Mouse (Mus musculus): ENCODE results near the gene Pde4c. TPM values are rescaled to one million over a fixed set of nuclear protein-coding genes. Genes with fewer than 3 reads are reported as not detected.
A peak's percentile ranks its signal among the peaks of the same experiment; 100 is the strongest.

Gene Pde4c
- total and polyA plus RNA-seq, 3 experiments = 0.65 to 3.0 TPM; not detected in 1

DNA sequence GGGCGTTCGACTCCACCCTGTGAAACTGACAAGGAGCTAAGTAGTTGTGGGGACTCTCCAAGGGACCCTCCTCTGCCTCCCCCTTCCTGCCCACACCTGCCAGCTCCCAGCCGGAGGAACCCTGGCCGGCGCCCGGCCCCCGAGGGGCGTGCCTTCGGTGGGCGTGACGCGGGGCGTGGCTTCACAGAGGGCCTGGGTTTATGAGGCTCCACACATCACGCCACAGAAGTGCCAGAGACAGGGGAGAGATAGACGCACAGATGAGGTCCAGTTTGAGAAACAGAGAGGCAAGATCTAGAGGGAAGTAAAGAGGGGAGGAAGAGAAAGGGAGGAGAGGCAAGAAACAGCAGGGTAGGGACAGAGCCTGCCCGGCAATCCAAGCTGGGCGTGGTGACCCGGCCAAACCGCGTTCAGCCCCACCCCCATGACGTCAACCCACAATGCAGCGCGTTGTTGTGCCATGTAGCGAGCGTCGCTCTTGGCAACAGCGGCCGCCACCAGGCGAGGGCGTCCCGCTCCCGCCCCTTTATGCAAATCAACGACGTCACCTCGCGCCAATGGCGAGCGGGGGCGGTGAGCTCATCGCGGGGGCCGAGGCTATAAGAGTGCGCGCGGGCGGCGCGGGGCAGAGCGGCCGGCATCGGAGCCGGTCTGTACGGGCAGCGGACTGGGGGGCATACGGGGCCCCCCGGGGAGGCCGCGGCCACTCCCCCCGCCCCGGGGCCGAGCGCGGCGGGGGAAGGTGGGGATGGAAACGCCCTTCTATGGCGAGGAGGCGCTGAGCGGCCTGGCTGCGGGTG is 25.0 kb upstream of the Pde4c start, which contains the start of gene Jund (continued):
- TF ChIP-seq CHD1 (IDR thresholded peaks at IDR 0.05; ENCODE audit: low read depth, low read length) (no peak), UBTF (IDR thresholded peaks at IDR 0.05; ENCODE audit: borderline replicate concordance, insufficient read depth, low read depth, low read length) (no peak), ZC3H11A (IDR thresholded peaks at IDR 0.05; ENCODE audit: low read depth, low read length) (no peak), CTCF (IDR thresholded peaks at IDR 0.05 in 2 of 3, conservative IDR thresholded peaks at IDR 0.05 in 1 of 3; ENCODE audit: control insufficient read depth in 1 of 3, insufficient read depth in 1 of 3, low read depth in 2 of 3, low read length in 3 of 3, poor library complexity in 1 of 3, severe bottlenecking in 1 of 3) (no peak), CHD2 (IDR thresholded peaks at IDR 0.05; ENCODE audit: low read length) (peak; percentile 16; the same call in 1 of the 2 replicates), USF2 (IDR thresholded peaks at IDR 0.05; ENCODE audit: borderline replicate concordance in 1 of 2, insufficient read depth in 1 of 2, low read depth in 1 of 2, low read length in 2 of 2) (no peak), NRF1 (IDR thresholded peaks at IDR 0.05; ENCODE audit: insufficient read depth, low read depth, low read length, poor library complexity, severe bottlenecking) (no peak), TCF12 (IDR thresholded peaks at IDR 0.05; ENCODE audit: low read depth, low read length) (peak; percentile 1; the same call in 1 of the 2 replicates), MAX (IDR thresholded peaks at IDR 0.05; ENCODE audit: low read length) (peak; percentile 81), NELFE (IDR thresholded peaks at IDR 0.05; ENCODE audit: low read depth, low read length) (peak; percentile 98), ELF1 (IDR thresholded peaks at IDR 0.05; ENCODE audit: low read depth, low read length) (peak; percentile 79), USF1 (IDR thresholded peaks at IDR 0.05; ENCODE audit: low read depth, low read length) (no peak; the same call in 1 of the 2 replicates), KAT2A (conservative IDR thresholded peaks at IDR 0.05; ENCODE audit: low read depth, low read length) (no peak), ZKSCAN1 (IDR thresholded peaks at IDR 0.05; ENCODE audit: low read depth, low read length) (no peak), POLR2AphosphoS2 (IDR thresholded peaks at IDR 0.05; ENCODE audit: low read length) (peak; percentile 96)

GRCm38 (mm10) chr8:70699116-70699833 is 24.2 kb upstream of the Pde4c start:
- DNase-seq (ENCODE audit: low read depth, low spot score) = no peak
- Histone ChIP-seq H3K4me3 (ENCODE audit: control insufficient read depth in 1 of 2, insufficient read depth in 1 of 2, low read depth in 2 of 2, low read length in 2 of 2) (peak overlapping the region; percentile 61 to 88), H3K9me3 (replicated peaks; ENCODE audit: insufficient read depth, low read length) (no peaks in the 10 kb centered on the region), H3K27me3 (ENCODE audit: control insufficient read depth in 1 of 2, insufficient read depth in 2 of 2, low read length in 2 of 2) (no peaks in the 10 kb centered on the region), H3K79me2 (ENCODE audit: control insufficient read depth, insufficient read depth, low read length, poor library complexity) (peaks cover 11% of the 10 kb centered on the region; the same call in 1 of the 2 replicates), H3K36me3 (ENCODE audit: control insufficient read depth in 1 of 2, insufficient read depth in 2 of 2, low read length in 2 of 2) (peaks cover 0 to 4% of the 10 kb centered on the region in 2 experiments; a peak in 2 of 4 replicates), H3K9ac (ENCODE audit: control insufficient read depth, low read depth, low read length, poor library complexity, severe bottlenecking) (peak overlapping the region; percentile 78), H3K4me1 (ENCODE audit: control insufficient read depth in 1 of 2, insufficient read depth in 2 of 2, low read length in 2 of 2) (peaks cover 10 to 22% of the 10 kb centered on the region in 2 experiments), H3K27ac (ENCODE audit: control insufficient read depth, low read depth, low read length) (peak overlapping the region; percentile 51)
- peak; percentile 12; the same call in 1 of the 2 replicates for TF ChIP-seq MXI1 (IDR thresholded peaks at IDR 0.05; ENCODE audit: low read depth, low read length)
- peak in 1 of 3 experiments; percentile 8; a peak in 1 of 6 replicates for TF ChIP-seq CTCF (IDR thresholded peaks at IDR 0.05 in 2 of 3, conservative IDR thresholded peaks at IDR 0.05 in 1 of 3; ENCODE audit: control insufficient read depth in 1 of 3, insufficient read depth in 1 of 3, low read depth in 2 of 3, low read length in 3 of 3, poor library complexity in 1 of 3, severe bottlenecking in 1 of 3)
- TF ChIP-seq RAD21 (IDR thresholded peaks at IDR 0.05; ENCODE audit: low read depth, low read length) = no peak
- peak; percentile 71; the same call in 1 of the 2 replicates for TF ChIP-seq CHD1 (IDR thresholded peaks at IDR 0.05; ENCODE audit: low read depth, low read length)
